Comparison of ENCODE assay signal across 25 mouse cellular contexts in genomic region chr11:49078719-49079118, GRCm38 (mm10). TPM values are rescaled to one million over a fixed set of nuclear protein-coding genes. Genes with fewer than 3 reads are reported as not detected.
"Had no signal": no experiment of that assay in that cellular context is flagged by ENCODE, and none has a peak within 500 bp of the region (broad histone marks: within the 10 kb centered on the region; RNA-seq: fewer than 3 reads in every experiment).

No protein-coding gene starts in this region.

- H3K36me3 ChIP-seq: lung, embryonic 15.5 days; midbrain, embryonic 13.5 days; midbrain, embryonic 15.5 days; neural tube, embryonic 12.5 days had no signal

- H3K9ac ChIP-seq: liver, postnatal 0 days; lung, embryonic 15.5 days; midbrain, embryonic 13.5 days; midbrain, embryonic 15.5 days; neural tube, embryonic 12.5 days had no signal

- H3K27me3 ChIP-seq: lung, embryonic 15.5 days; midbrain, embryonic 13.5 days; midbrain, embryonic 15.5 days; neural tube, embryonic 12.5 days had no signal

- DNase-seq: liver, postnatal 0 days; lung, adult 2 months; lung, postnatal 14 days; lung, postnatal 36 days; right cerebral cortex, postnatal 25 days; right cerebral cortex, postnatal 4 days; spleen, adult 18-20 months; thymus, adult 18-20 months; thymus, postnatal 14 days; thymus, postnatal 36 days had no signal

- ATAC-seq: liver, postnatal 0 days; lung, postnatal 0 days; midbrain, embryonic 13.5 days; midbrain, embryonic 15.5 days had no signal

- H3K4me3 ChIP-seq: lung, embryonic 15.5 days; midbrain, embryonic 13.5 days; midbrain, embryonic 15.5 days; neural tube, embryonic 12.5 days had no signal

- H3K4me2 ChIP-seq: lung, embryonic 15.5 days; midbrain, embryonic 11.5 days; midbrain, embryonic 13.5 days; midbrain, embryonic 15.5 days; neural tube, embryonic 12.5 days had no signal

- H3K27ac ChIP-seq: lung, embryonic 15.5 days; macrophage; midbrain, embryonic 13.5 days; midbrain, embryonic 15.5 days; neural tube, embryonic 12.5 days had no signal

- H3K4me1 ChIP-seq: lung, embryonic 15.5 days; midbrain, embryonic 13.5 days; midbrain, embryonic 15.5 days; neural tube, embryonic 12.5 days had no signal

- H3K9me3 ChIP-seq: lung, embryonic 15.5 days; midbrain, embryonic 13.5 days; midbrain, embryonic 15.5 days; neural tube, embryonic 12.5 days had no signal

RNA-seq across cellular contexts. Expression of gene Ifi47, which starts 2.3 kb away (rescaled TPM):
- polyA plus RNA-seq: neural tube, embryonic 14.5 days had no signal

RNA-seq across cellular contexts. Expression of gene Tgtp2, which starts 14.7 kb away (rescaled TPM):
- total RNA-seq: midbrain, postnatal 0 days had no signal
- polyA plus RNA-seq: midbrain, embryonic 11.5 days; midbrain, embryonic 13.5 days; midbrain, embryonic 15.5 days; neural tube, embryonic 12.5 days; neural tube, embryonic 14.5 days had no signal

RNA-seq across cellular contexts. Expression of gene Olfr1396, which starts 36.0 kb away (rescaled TPM):
- total RNA-seq: megakaryocyte progenitor cell, adult 5-6 weeks; midbrain, postnatal 0 days; monocyte, adult 5-6 weeks; neutrophil, adult 5-6 weeks had no signal
- polyA plus RNA-seq: liver, postnatal 0 days; lung, embryonic 15.5 days; lung, postnatal 0 days; macrophage; midbrain, embryonic 11.5 days; midbrain, embryonic 13.5 days; midbrain, embryonic 15.5 days; midbrain, postnatal 0 days; neural tube, embryonic 12.5 days; neural tube, embryonic 14.5 days; small intestine, adult 2 months; stomach, embryonic 14.5 days; stomach, embryonic 16.5 days had no signal
